Mouse (Mus musculus): ENCODE measurements at regions not wholly inside any gene's neighbourhood (a gene's known extent, or its start where the extent isn't known, plus 50 kb on each side); places are given as distances from the start of the nearest gene placed in this dataset.

GRCm38 (mm10) chr9:6645321-6645720, 375.7 kb upstream of the Ddi1 start:
- TF ChIP-seq POLR2A (IDR thresholded peaks at IDR 0.05; ENCODE audit: low read depth, low read length) = no peak
- no peak for TF ChIP-seq CTCF (IDR thresholded peaks at IDR 0.05; ENCODE audit: extremely low read depth, insufficient read length, insufficient replicate concordance, low read depth, low read length)

All from small intestine, adult 2 months (tissue).